17 mouse cellular contexts compared by ENCODE assay signal in the genomic region with DNA sequence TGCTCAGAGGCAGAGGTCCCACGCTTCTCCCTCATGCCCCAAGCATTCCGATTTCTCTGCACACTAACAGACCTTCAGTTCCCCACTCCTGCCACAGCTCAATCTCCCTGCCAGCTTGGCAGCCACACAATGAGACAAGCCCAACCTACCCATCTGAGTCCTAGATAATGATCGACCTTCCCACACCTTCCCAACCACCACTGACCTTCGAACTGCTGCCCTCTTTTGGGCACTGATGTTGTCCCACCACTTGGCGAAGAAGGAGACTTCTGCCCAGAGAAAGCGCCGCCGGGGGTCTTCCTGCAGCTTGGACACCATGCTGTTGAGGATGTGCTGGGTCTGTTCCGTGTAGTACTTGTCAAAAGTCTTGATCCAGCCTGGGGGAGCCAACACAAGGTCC. TPM values are rescaled to one million over a fixed set of nuclear protein-coding genes. Genes with fewer than 3 reads are reported as not detected.
DNase-seq lines count a peak whose midpoint lies in the region; ATAC-seq lines count a peak whose summit lies in the region.
"Had no signal": no experiment of that assay in that cellular context is flagged by ENCODE, and none has a peak within 500 bp of the region (broad histone marks: within the 10 kb centered on the region; RNA-seq: fewer than 3 reads in every experiment).

No protein-coding gene starts in this region.

- no peaks in the 10 kb centered on the region for H3K27me3 ChIP-seq in heart, embryonic 13.5 days (replicated peaks)
- no peaks in the 10 kb centered on the region for H3K27me3 ChIP-seq in megakaryocyte, embryonic 14.5 days (replicated peaks)
- no peaks in the 10 kb centered on the region for H3K27me3 ChIP-seq in kidney, embryonic 16.5 days (ENCODE audit: insufficient read depth, low read length)
- H3K27me3 ChIP-seq: forebrain, embryonic 13.5 days; hindbrain, embryonic 15.5 days had no signal

- H3K36me3 ChIP-seq in heart, embryonic 13.5 days = peaks cover 57% of the 10 kb centered on the region
- peaks cover 60% of the 10 kb centered on the region for H3K36me3 ChIP-seq in megakaryocyte, embryonic 14.5 days (replicated peaks; ENCODE audit: low read length)
- peaks cover 41% of the 10 kb centered on the region for H3K36me3 ChIP-seq in kidney, embryonic 16.5 days (ENCODE audit: insufficient read depth, low read length)

- H3K4me1 ChIP-seq in heart, embryonic 13.5 days = peaks cover 31% of the 10 kb centered on the region
- H3K4me1 ChIP-seq in megakaryocyte, embryonic 14.5 days = peaks cover 72% of the 10 kb centered on the region
- peaks cover 26% of the 10 kb centered on the region for H3K4me1 ChIP-seq in kidney, embryonic 16.5 days (ENCODE audit: insufficient read depth, low read length)

- H3K9me3 ChIP-seq in heart, embryonic 13.5 days = no peaks in the 10 kb centered on the region
- H3K9me3 ChIP-seq in megakaryocyte, embryonic 14.5 days = no peaks in the 10 kb centered on the region
- H3K9me3 ChIP-seq in kidney, embryonic 16.5 days (ENCODE audit: low read length) = no peaks in the 10 kb centered on the region
- H3K9me3 ChIP-seq: embryonic facial prominence, embryonic 10.5 days; forebrain, embryonic 13.5 days; hindbrain, embryonic 15.5 days had no signal

- H3K9ac ChIP-seq in heart, embryonic 13.5 days = peak overlapping the region; percentile 50; the same call in 1 of the 2 replicates
- no peak overlapping the region for H3K9ac ChIP-seq in kidney, embryonic 16.5 days (replicated peaks; ENCODE audit: low read length)
- H3K9ac ChIP-seq: forebrain, embryonic 13.5 days; forebrain, postnatal 0 days; hindbrain, embryonic 15.5 days had no signal

- 79% methylated on average over 9 of the region's 9 CpGs for WGBS in heart, embryonic 13.5 days
- 90% methylated on average over 9 of the region's 9 CpGs for WGBS in kidney, embryonic 16.5 days

- DNase-seq in cerebellum, adult 9-10 months = peak; percentile 44
- DNase-seq in cerebellum, adult 11 months = no peak
- DNase-seq in heart, postnatal 10 days = no peak
- DNase-seq: B cell, adult 2 months; cerebellum, adult 18-20 months; cerebellum, postnatal 10 days; forebrain, postnatal 0 days; gastrocnemius, postnatal 36 days; kidney, adult 2 months had no signal

- no peak for ATAC-seq in heart, embryonic 13.5 days (ENCODE audit: extremely low read depth, insufficient number of reproducible peaks, low FRiP score, low TSS enrichment)
- no peak for ATAC-seq in megakaryocyte, adult 5-6 weeks (ENCODE audit: poor library complexity, severe bottlenecking)
- ATAC-seq in kidney, embryonic 16.5 days (ENCODE audit: low FRiP score, low TSS enrichment) = no peak
- ATAC-seq: forebrain, embryonic 13.5 days; forebrain, postnatal 0 days; intestine, embryonic 16.5 days had no signal

- H3K27ac ChIP-seq in heart, embryonic 13.5 days (replicated peaks) = peak overlapping the region; percentile 61
- H3K27ac ChIP-seq in kidney, embryonic 16.5 days (ENCODE audit: low read length) = no peak overlapping the region
- H3K27ac ChIP-seq: embryonic facial prominence, embryonic 10.5 days; forebrain, embryonic 13.5 days; hindbrain, embryonic 15.5 days had no signal

- H3K4me3 ChIP-seq in heart, embryonic 13.5 days = no peak overlapping the region
- H3K4me3 ChIP-seq in megakaryocyte, embryonic 14.5 days (replicated peaks) = peak overlapping the region; percentile 80
- H3K4me3 ChIP-seq in kidney, embryonic 16.5 days (ENCODE audit: low read length) = no peak overlapping the region
- H3K4me3 ChIP-seq: embryonic facial prominence, embryonic 10.5 days; forebrain, embryonic 13.5 days; hindbrain, embryonic 15.5 days had no signal

- intact Hi-C loops in heart, postnatal 10 days (cut with DNase I) = no loop called here

- 0 out of 2 replicates have a peak overlapping the region, but pooled peaks have one; percentile 85 for H3K4me2 ChIP-seq in heart, embryonic 13.5 days
- H3K4me2 ChIP-seq in kidney, embryonic 16.5 days (replicated peaks; ENCODE audit: low read depth, low read length) = no peak overlapping the region
- H3K4me2 ChIP-seq: forebrain, embryonic 13.5 days; hindbrain, embryonic 15.5 days had no signal

RNA-seq across cellular contexts. Expression of a gene that starts 3.2 kb away (rescaled TPM):
- 15.0 and 19.3 TPM in 2 replicates for polyA plus RNA-seq in heart, embryonic 13.5 days (2015; fragmentation: Nextera tagmentation; extraction: Ambion mirVana)
- 10 to 100 TPM; 70.5 to 72.0 TPM for total RNA-seq in heart, postnatal 10 days (2021)
- 36.1 and 38.2 TPM in 2 replicates for polyA plus RNA-seq in megakaryocyte, embryonic 14.5 days (2012; ENCODE audit: insufficient read depth, low replicate concordance)
- 23.3 and 25.3 TPM in 2 replicates for total RNA-seq in megakaryocyte, adult 5-6 weeks (2015)
- total RNA-seq in megakaryocyte, adult 5-6 weeks (2017) = 27.8 and 39.5 TPM in 2 replicates
- polyA plus RNA-seq in kidney, embryonic 16.5 days (2015; fragmentation: Nextera tagmentation; extraction: Ambion mirVana) = 16.6 and 19.1 TPM in 2 replicates

RNA-seq across cellular contexts. Expression of a gene that starts 19.7 kb away (rescaled TPM):
- polyA plus RNA-seq in heart, embryonic 13.5 days (2015; fragmentation: Nextera tagmentation; extraction: Ambion mirVana) = 10.7 and 10.8 TPM in 2 replicates
- 10 to 100 TPM; 19.9 to 21.7 TPM for total RNA-seq in heart, postnatal 10 days (2021)
- 42.2 and 53.1 TPM in 2 replicates for polyA plus RNA-seq in megakaryocyte, embryonic 14.5 days (2012; ENCODE audit: insufficient read depth, low replicate concordance)
- total RNA-seq in megakaryocyte, adult 5-6 weeks (2015) = 260 and 265 TPM in 2 replicates
- total RNA-seq in megakaryocyte, adult 5-6 weeks (2017) = 252 and 267 TPM in 2 replicates
- polyA plus RNA-seq in kidney, embryonic 16.5 days (2015; fragmentation: Nextera tagmentation; extraction: Ambion mirVana) = 16.8 and 18.3 TPM in 2 replicates

RNA-seq across cellular contexts. Expression of a gene that starts 25.1 kb away (rescaled TPM):
- polyA plus RNA-seq in heart, embryonic 13.5 days (2015; fragmentation: Nextera tagmentation; extraction: Ambion mirVana) = 14.5 and 16.5 TPM in 2 replicates
- total RNA-seq in heart, postnatal 10 days (2021) = 10 to 100 TPM; 33.1 to 35.5 TPM
- polyA plus RNA-seq in megakaryocyte, embryonic 14.5 days (2012; ENCODE audit: insufficient read depth, low replicate concordance) = 17.4 and 104 TPM in 2 replicates
- total RNA-seq in megakaryocyte, adult 5-6 weeks (2015) = 6.7 and 8.5 TPM in 2 replicates
- total RNA-seq in megakaryocyte, adult 5-6 weeks (2017) = 6.1 and 11.1 TPM in 2 replicates
- 22.6 and 23.8 TPM in 2 replicates for polyA plus RNA-seq in kidney, embryonic 16.5 days (2015; fragmentation: Nextera tagmentation; extraction: Ambion mirVana)

RNA-seq across cellular contexts. Expression of a gene that starts 27.2 kb away (rescaled TPM):
- 18.2 and 20.1 TPM in 2 replicates for polyA plus RNA-seq in heart, embryonic 13.5 days (2015; fragmentation: Nextera tagmentation; extraction: Ambion mirVana)
- total RNA-seq in heart, postnatal 10 days (2021) = 10 to 100 TPM; 17.9 to 18.9 TPM
- polyA plus RNA-seq in megakaryocyte, embryonic 14.5 days (2012; ENCODE audit: insufficient read depth, low replicate concordance) = 37.4 and 78.5 TPM in 2 replicates
- total RNA-seq in megakaryocyte, adult 5-6 weeks (2015) = 4.1 and 4.7 TPM in 2 replicates
- 7.2 and 13.0 TPM in 2 replicates for total RNA-seq in megakaryocyte, adult 5-6 weeks (2017)
- 46.5 and 48.2 TPM in 2 replicates for polyA plus RNA-seq in kidney, embryonic 16.5 days (2015; fragmentation: Nextera tagmentation; extraction: Ambion mirVana)

RNA-seq across cellular contexts. Expression of a gene that starts 37.2 kb away (rescaled TPM):
- 14.2 and 14.8 TPM in 2 replicates for polyA plus RNA-seq in heart, embryonic 13.5 days (2015; fragmentation: Nextera tagmentation; extraction: Ambion mirVana)
- 100 to 1,000 TPM; 119 to 139 TPM for total RNA-seq in heart, postnatal 10 days (2021)
- polyA plus RNA-seq in megakaryocyte, embryonic 14.5 days (2012; ENCODE audit: insufficient read depth, low replicate concordance) = 72.7 and 125 TPM in 2 replicates
- total RNA-seq in megakaryocyte, adult 5-6 weeks (2015) = 28.0 and 34.1 TPM in 2 replicates
- 13.8 and 21.3 TPM in 2 replicates for total RNA-seq in megakaryocyte, adult 5-6 weeks (2017)
- polyA plus RNA-seq in kidney, embryonic 16.5 days (2015; fragmentation: Nextera tagmentation; extraction: Ambion mirVana) = 13.4 and 13.7 TPM in 2 replicates
